7 mouse cellular contexts compared by ENCODE assay signal in the genomic region with DNA sequence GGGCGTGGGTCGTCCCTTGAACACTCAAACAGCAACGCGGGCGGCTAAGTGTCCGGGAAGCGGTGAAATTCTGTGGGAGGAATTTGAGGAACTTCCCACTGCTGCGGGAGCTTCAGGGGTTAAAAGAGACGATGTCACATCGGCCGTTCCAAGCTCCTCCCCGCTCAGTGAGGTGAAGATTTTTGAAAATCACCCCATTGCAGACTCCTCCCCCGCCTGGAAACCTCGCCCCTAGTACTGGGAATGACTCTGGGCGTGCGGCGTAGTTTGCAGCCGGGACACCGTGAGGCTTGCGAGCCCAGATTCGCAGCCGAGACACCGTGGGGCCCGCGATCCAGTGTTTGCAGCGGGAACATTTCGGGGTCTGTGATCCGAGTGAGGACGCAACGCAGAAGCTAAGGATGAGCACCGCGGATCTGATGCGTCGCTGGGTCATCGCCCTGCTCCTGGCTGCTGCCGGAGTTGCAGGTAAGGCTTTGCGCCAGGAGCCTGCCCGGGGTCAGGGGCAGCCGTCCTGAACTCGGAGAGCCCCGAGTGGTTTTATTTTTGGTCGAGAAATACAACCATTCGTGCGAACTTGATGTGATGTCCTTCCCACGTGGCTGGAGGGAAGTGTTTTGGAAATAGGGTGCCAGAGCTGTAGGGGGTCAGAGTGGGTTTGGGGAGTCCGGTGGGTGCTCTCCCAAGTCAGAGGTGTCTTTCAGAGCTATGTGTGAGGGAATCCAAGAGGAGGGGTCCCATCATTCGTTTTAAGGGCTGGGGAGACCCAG. TPM values are rescaled to one million over a fixed set of nuclear protein-coding genes. Genes with fewer than 3 reads are reported as not detected.
DNase-seq lines count a peak whose midpoint lies in the region; ATAC-seq lines count a peak whose summit lies in the region.

A gene (plus strand): TSS at position 107 of the 770 bp plus-strand sequence.

- H3K27me3 ChIP-seq in intestine, embryonic 14.5 days (replicated peaks; ENCODE audit: control insufficient read depth, insufficient read depth, low read length): no peaks in the 10 kb centered on the region

- intact Hi-C loops in left cerebral cortex, postnatal 14 days (cut with DNase I): no loop called here

- DNase-seq in adrenal gland, adult (ENCODE audit: inconsistent age in 2 of 2, low spot score in 1 of 2): peak; percentile 92 to 97
- peak; percentile 97 for DNase-seq in embryo, embryonic 10.5 days (ENCODE audit: low spot score)
- peak; percentile 83 for DNase-seq in gastrocnemius, postnatal 25 days
- DNase-seq in intestine, embryonic 14.5 days (ENCODE audit: low spot score): peak; percentile 94
- DNase-seq in left cerebral cortex, postnatal 14 days (ENCODE audit: low spot score in 2 of 2): peak; percentile 82 to 87
- DNase-seq in mesoderm, embryonic 11.5 days (ENCODE audit: low read depth, low spot score): peak; percentile 93
- DNase-seq in right cerebral cortex, postnatal 4 days: peak; percentile 76

- peak within 1 kb of the TSS; percentile 68 for H3K4me3 ChIP-seq in intestine, embryonic 14.5 days (ENCODE audit: low read depth, low read length)

- under 1% methylated on average over 47 of the region's 47 CpGs for WGBS in intestine, embryonic 14.5 days

- peaks cover 16% of the 10 kb centered on the region for H3K36me3 ChIP-seq in intestine, embryonic 14.5 days (ENCODE audit: control insufficient read depth, insufficient read depth, low read length)

- peak; percentile 87 for ATAC-seq in intestine, embryonic 14.5 days (replicated peaks; ENCODE audit: low FRiP score, low TSS enrichment, low read depth)

- peak within 1 kb of the TSS; percentile 96 for H3K27ac ChIP-seq in intestine, embryonic 14.5 days (ENCODE audit: low read depth)

- H3K9me3 ChIP-seq in intestine, embryonic 14.5 days (ENCODE audit: control insufficient read depth, low read length): no peaks in the 10 kb centered on the region

- peak within 1 kb of the TSS; percentile 86 for H3K4me2 ChIP-seq in intestine, embryonic 14.5 days (ENCODE audit: low read length)

- peak within 1 kb of the TSS; percentile 72 for H3K9ac ChIP-seq in intestine, embryonic 14.5 days (ENCODE audit: low read length)

- peaks cover 23% of the 10 kb centered on the region for H3K4me1 ChIP-seq in intestine, embryonic 14.5 days (replicated peaks; ENCODE audit: control insufficient read depth, insufficient read depth, low read length)

RNA-seq across cellular contexts. Expression of the gene that starts here (rescaled TPM):
- total RNA-seq in gastrocnemius, postnatal 25 days (2021): 1 to 10 TPM; 4.1 to 5.3 TPM
- polyA plus RNA-seq in intestine, embryonic 14.5 days (2014; fragmentation: Nextera tagmentation; extraction: Ambion mirVana): 32.2 and 34.8 TPM in 2 replicates
- 10 to 100 TPM; 13.5 to 16.7 TPM for total RNA-seq in left cerebral cortex, postnatal 14 days (2021)

Comparison
In these comparisons a context has a peak if more than half of its experiments do, and no peak if none do; other contexts are left out.
1. Peak in every context shown above with its lines: DNase-seq, ATAC-seq, H3K4me3 ChIP-seq and H3K27ac ChIP-seq.